Mouse (Mus musculus) heart, embryonic 14.5 days (tissue): ENCODE results near the gene Sae1. TPM values are rescaled to one million over a fixed set of nuclear protein-coding genes. Genes with fewer than 3 reads are reported as not detected.

Source experiments
- ATAC-seq: fragments of 200-750 bp; cut with Nextera tagmentation; 2 replicates; pipeline ENCODE4 v1.8.0; 2017; ENCODE audit warnings: low read depth, moderate TSS enrichment; ENCODE audit not compliant: insufficient number of reproducible peaks, insufficient read depth, low FRiP score
- H3K27ac ChIP-seq, 2 experiments: fragments of 200-500 bp in 1 of 2; fragments of 300-500 bp in 1 of 2; sonication (generic) in 1 of 2; replicated peaks in 1 of 2; 2 replicates each; pipeline ENCODE4 v1.5.1; 2012 to 2014; ENCODE audit warnings: low read depth in 2 of 2, low read length in 2 of 2, control low read depth in 1 of 2, mild to moderate bottlenecking in 1 of 2, mixed read lengths in 1 of 2; ENCODE audit not compliant: control insufficient read depth in 1 of 2, insufficient read depth in 1 of 2
- H3K27me3 ChIP-seq: fragments of 300-500 bp; sonication (generic); 2 replicates; pipeline ENCODE4 v1.6.1; 2014; ENCODE audit warnings: mild to moderate bottlenecking, low read length, control low read depth; ENCODE audit not compliant: control insufficient read depth, insufficient read depth
- H3K36me3 ChIP-seq: fragments of 300-500 bp; sonication (generic); 2 replicates; pipeline ENCODE4 v1.6.1; 2014; ENCODE audit warnings: mild to moderate bottlenecking, control low read depth, low read length, mixed read lengths; ENCODE audit not compliant: control insufficient read depth, insufficient read depth
- H3K4me1 ChIP-seq, 2 experiments: fragments of 200-500 bp in 1 of 2; fragments of 300-500 bp in 1 of 2; sonication (generic) in 1 of 2; 2 replicates each; pipeline ENCODE4 v1.6.1; 2012 to 2014; ENCODE audit warnings: low read length in 2 of 2, control low read depth in 1 of 2, mixed read lengths in 1 of 2; ENCODE audit not compliant: control insufficient read depth in 2 of 2, insufficient read depth in 2 of 2
- H3K4me2 ChIP-seq: fragments of 300-500 bp; sonication (generic); 2 replicates; pipeline ENCODE4 v1.6.1; 2014; ENCODE audit warnings: mild to moderate bottlenecking, low read length
- H3K4me3 ChIP-seq, 2 experiments: fragments of 200-500 bp in 1 of 2; fragments of 300-500 bp in 1 of 2; sonication (generic) in 1 of 2; 2 replicates each; pipeline ENCODE4 v1.5.1; 2012 to 2014; ENCODE audit warnings: low read length in 2 of 2, mild to moderate bottlenecking in 2 of 2, control low read depth in 1 of 2, low read depth in 1 of 2, moderate library complexity in 1 of 2; ENCODE audit not compliant: control insufficient read depth in 1 of 2, insufficient read depth in 1 of 2
- H3K9ac ChIP-seq: fragments of 300-500 bp; sonication (generic); 2 replicates; pipeline ENCODE4 v1.6.1; 2014; ENCODE audit warnings: mild to moderate bottlenecking, low read length
- H3K9me3 ChIP-seq: fragments of 300-500 bp; sonication (generic); 2 replicates; pipeline ENCODE4 v1.6.1; 2016; ENCODE audit warnings: low read length, control low read depth; ENCODE audit not compliant: control insufficient read depth
- WGBS: fragments of 180-500 bp; shearing (Covaris S2); extraction: QIAGEN DNeasy Blood & Tissue Kit; methylation state at CpG from one replicate; pipeline ENCODE4 v1.1.7; 2014; 5-methylcytosine and 5-hydroxymethylcytosine counted together
- polyA plus RNA-seq: library from polyadenylated mRNA; unstranded; fragments of >200 nt; fragmentation: Nextera tagmentation; extraction: Ambion mirVana; gene quantifications from 2 replicates; pipeline ENCODE4 v1.2.1, GENCODE M21; 2014

Sae1 gene
- polyA plus RNA-seq, 1 experiment from 2014 or later, result 179 TPM

DNA sequence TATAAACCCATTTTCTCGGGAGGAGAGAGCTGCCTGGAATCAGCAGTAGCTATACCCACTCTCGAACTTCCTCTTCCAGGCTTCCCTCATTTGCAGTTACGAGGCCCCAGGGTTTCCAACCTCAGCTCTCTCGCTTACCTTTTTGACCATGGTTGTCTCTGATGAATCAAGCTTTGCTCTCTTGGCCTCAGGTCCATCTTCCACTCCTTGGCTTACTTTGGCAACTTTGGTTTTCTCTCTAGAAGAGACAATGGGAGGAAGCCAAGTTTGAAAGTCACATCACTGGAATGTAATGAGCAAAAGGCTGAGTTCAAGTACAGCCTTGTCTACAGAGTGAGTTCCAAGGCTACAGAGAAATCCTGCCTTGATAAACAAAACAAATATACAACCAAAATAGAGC is 20.9 kb downstream of the Sae1 start:
- Histone ChIP-seq H3K27me3 (no peaks in the 10 kb centered on the region), H3K4me1 (peaks cover 5 to 17% of the 10 kb centered on the region in 2 experiments; a peak in 2 of 4 replicates), H3K9ac (no peak overlapping the region), H3K4me3 (no peak overlapping the region), H3K27ac (no peak overlapping the region; a peak in 1 of 4 replicates), H3K4me2 (no peak overlapping the region), H3K36me3 (peaks cover 96% of the 10 kb centered on the region), H3K9me3 (no peaks in the 10 kb centered on the region)
- ATAC-seq, result no peak
- WGBS, result 79% methylated on average over 4 of the region's 4 CpGs

DNA sequence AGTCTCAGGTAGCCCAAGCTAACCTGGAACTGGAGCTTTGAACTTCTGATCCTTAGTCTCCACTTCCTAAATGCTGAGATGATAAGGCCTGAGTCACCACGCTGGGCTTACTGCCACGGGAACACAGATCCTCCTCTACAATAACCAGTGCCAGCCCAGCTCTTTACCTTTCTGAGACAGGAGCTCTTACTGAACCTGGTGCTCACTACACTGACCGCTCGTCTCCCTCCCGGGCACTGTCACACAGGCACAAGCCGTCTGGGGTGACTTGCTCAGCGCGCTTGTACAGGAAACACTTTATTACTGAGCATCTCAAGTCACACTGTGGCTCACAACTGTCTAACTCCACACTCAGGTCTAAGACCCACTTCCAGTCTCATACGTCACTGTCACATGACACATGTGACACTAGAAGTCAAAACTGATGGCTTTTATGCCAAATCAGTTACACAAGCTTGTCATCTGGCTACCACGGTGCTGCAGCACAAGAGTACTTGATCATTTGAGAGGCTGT is 21.4 kb downstream of the Sae1 start:
- no peak for ATAC-seq

DNA sequence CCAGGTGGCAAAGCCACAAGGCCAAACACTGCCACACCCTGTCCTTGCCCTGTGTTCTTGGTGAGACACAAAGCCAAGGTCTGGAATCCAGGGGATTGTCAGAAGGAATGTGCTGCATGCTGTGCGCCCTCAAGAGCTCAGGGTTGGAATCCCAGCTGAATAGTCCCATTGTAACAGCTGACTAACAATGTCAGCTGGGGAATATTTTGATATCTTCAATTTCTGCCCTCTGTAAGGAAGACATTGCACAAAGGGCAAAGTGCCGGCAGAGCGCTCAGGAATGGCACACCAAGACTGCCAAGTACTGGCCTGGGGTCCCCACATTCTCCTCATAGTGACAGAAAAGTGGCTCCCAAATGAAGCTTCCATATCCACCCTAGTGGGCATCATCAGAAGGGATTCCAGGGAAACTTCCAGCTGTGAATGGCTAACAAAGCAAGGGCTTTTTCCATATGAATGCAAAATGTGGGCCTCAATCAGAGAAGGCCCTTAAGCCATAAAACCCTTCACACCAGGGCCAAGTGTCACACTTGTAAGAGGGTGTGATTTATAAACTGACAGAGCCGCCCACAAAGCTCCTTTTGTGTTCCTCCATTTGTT is 22.6 kb downstream of the Sae1 start:
- no peak overlapping the region for H3K9ac ChIP-seq
- H3K9me3 ChIP-seq, result no peaks in the 10 kb centered on the region
- peaks cover 91% of the 10 kb centered on the region for H3K36me3 ChIP-seq

More for the DNA sequence above, 21.4 kb downstream of the Sae1 start:
- Histone ChIP-seq H3K36me3 (peaks cover 96% of the 10 kb centered on the region), H3K27me3 (no peaks in the 10 kb centered on the region), H3K4me3 (no peak overlapping the region), H3K9me3 (no peaks in the 10 kb centered on the region), H3K4me2 (no peak overlapping the region), H3K27ac (no peak overlapping the region; a peak in 1 of 4 replicates), H3K4me1 (peaks cover 5 to 17% of the 10 kb centered on the region in 2 experiments; a peak in 2 of 4 replicates), H3K9ac (no peak overlapping the region)
- 64% methylated on average over 10 of the region's 10 CpGs for WGBS

DNA sequence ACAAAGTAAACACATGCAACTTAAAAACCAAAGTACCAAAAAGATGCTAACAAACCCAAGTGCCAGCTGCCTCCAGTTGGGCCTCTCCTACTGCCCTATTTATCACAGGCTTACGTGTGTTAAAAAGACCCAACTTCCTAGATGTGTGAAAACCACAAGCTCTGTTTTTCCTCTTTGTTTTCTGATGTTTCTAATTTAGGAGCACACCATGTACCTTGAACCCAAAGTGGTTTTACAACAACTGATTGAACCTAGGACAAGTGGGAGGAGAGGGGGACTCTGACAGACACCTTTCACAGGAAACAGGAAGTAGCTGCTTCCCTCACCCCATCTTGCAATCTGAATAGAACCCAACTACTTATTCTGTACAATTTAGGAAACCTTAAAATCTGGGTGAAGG is 23.3 kb downstream of the Sae1 start:
- H3K9ac ChIP-seq, result no peak overlapping the region
- H3K36me3 ChIP-seq, result peaks cover 89% of the 10 kb centered on the region
- H3K4me2 ChIP-seq, result no peak overlapping the region
- H3K27ac ChIP-seq, result peak overlapping the region; percentile 10 to 53; a peak in 3 of 4 replicates
- WGBS, result 58% methylated on average over 1 of the region's 1 CpGs
- H3K4me3 ChIP-seq, result no peak overlapping the region
- H3K4me1 ChIP-seq, result peaks cover 5 to 17% of the 10 kb centered on the region in 2 experiments; a peak in 2 of 4 replicates
- H3K27me3 ChIP-seq, result no peaks in the 10 kb centered on the region
- H3K9me3 ChIP-seq, result no peaks in the 10 kb centered on the region
- ATAC-seq, result no peak

More for the DNA sequence above, 22.6 kb downstream of the Sae1 start:
- Histone ChIP-seq H3K4me3 (no peak overlapping the region), H3K27me3 (no peaks in the 10 kb centered on the region), H3K4me1 (peaks cover 5 to 17% of the 10 kb centered on the region in 2 experiments; a peak in 2 of 4 replicates), H3K4me2 (no peak overlapping the region), H3K27ac (peak overlapping the region; percentile 10 to 53)
- no peak for ATAC-seq
- WGBS, result 44% methylated on average over 4 of the region's 4 CpGs

DNA sequence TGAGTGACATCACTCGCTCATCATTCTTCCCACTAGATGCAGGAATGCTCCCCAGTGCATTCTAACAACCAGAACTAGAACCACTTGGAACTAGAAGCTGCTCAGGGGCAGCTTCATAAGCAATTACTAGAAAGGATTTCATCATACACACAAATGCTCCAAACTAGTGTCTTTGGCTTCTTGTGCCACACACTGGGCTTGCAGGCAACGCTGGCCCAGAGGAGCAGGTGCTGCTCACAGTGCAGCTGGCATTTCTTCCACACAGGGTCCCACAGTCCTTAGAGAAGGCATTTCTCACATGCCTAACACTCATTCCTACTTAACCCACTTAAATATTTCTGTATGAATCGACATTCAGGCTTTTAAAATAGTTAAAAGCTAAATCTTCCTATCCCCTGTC is 30.0 kb downstream of the Sae1 start:
- H3K9ac ChIP-seq, result no peak overlapping the region
- H3K27me3 ChIP-seq, result no peaks in the 10 kb centered on the region
- H3K4me2 ChIP-seq, result no peak overlapping the region
- ATAC-seq, result no peak
- H3K27ac ChIP-seq, result no peak overlapping the region
- WGBS, result 76% methylated on average over 3 of the region's 3 CpGs
- no peaks in the 10 kb centered on the region for H3K4me1 ChIP-seq
- no peaks in the 10 kb centered on the region for H3K9me3 ChIP-seq
- no peak overlapping the region for H3K4me3 ChIP-seq
- peaks cover 75% of the 10 kb centered on the region for H3K36me3 ChIP-seq

DNA sequence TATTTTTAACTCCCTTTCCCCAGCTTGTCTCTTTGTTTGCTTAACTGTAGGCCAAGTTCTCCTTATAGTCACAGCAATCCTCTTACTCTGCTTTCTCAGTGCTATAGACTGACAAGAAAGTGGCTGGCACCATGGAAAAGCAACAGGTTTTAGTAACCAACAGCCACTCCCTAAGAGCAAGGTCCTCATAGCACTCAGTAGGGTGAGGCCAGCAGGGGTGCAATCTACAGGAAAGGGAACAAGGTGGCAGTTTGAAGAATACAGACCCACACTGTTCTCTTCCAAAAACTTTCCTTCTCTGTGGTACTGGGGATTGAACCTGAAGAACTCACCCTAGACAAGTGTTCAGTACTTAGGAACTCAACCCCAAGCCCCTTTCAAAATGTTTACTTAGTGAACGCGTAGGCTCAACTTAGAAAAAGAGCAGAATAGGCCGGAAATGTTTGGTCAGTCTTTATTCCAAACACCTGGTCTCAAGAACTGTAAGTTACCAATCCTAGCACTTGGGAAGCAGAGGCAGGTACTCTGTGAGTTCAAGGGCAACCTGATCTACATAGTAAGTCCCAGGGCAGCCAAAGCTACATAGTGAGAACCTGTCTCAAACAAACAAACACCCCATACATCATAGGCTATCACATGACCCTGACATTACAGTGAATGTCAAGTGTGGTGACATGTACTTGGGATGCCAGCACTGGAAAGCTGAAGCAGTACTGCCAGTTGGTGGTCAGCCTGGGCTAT is 31.6 kb downstream of the Sae1 start:
- Histone ChIP-seq H3K36me3 (peaks cover 80% of the 10 kb centered on the region), H3K27me3 (no peaks in the 10 kb centered on the region), H3K4me2 (no peak overlapping the region), H3K27ac (no peak overlapping the region), H3K4me1 (no peaks in the 10 kb centered on the region), H3K9me3 (no peaks in the 10 kb centered on the region), H3K9ac (no peak overlapping the region), H3K4me3 (no peak overlapping the region)
- over 99% methylated on average over 3 of the region's 3 CpGs for WGBS
- no peak for ATAC-seq

DNA sequence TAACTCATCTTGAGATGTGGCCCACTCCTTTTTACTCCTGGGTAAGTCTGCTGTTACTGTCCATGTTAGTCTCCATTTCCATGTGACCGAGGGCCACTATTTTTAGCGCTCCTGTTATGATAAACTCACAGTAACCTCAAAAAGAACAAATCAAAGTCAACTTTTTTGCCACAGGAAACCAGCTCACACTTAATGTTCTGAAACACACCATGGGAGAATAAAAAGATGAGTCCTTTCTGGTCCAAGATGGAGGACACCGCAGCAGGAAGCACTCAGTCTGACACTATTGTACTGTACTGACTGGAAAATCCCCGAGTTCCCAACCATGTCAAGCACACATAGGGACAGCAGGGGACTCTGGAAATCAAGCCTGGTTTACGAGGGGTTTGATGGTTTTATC is 37.6 kb downstream of the Sae1 start:
- Histone ChIP-seq H3K27me3 (no peaks in the 10 kb centered on the region), H3K4me1 (peaks cover 6 to 12% of the 10 kb centered on the region in 2 experiments), H3K9ac (no peak overlapping the region; the same call in 1 of the 2 replicates), H3K9me3 (no peaks in the 10 kb centered on the region), H3K4me3 (no peak overlapping the region), H3K27ac (peak overlapping the region; percentile 50 to 78), H3K36me3 (peaks cover 64% of the 10 kb centered on the region), H3K4me2 (0 out of 2 replicates have a peak overlapping the region, but pooled peaks have one; percentile 22)
- ATAC-seq, result no peak
- 39% methylated on average over 5 of the region's 5 CpGs for WGBS
